Mouse (Mus musculus) hematopoietic stem cell, adult 5-6 weeks (primary cell): ENCODE data around the gene Rhobtb3. TPM values are rescaled to one million over a fixed set of nuclear protein-coding genes. Genes with fewer than 3 reads are reported as not detected.
A peak's percentile ranks its signal among the peaks of the same experiment; 100 is the strongest.
"Not testable (repeated sequence)": the region's sequence is repeated elsewhere in the genome, so short reads cannot be mapped to it uniquely, and the experiment has no call there.

Experiments used
- ATAC-seq, 2 experiments: fragments of 125-278 bp in 1 of 2; replicated peaks in 1 of 2; 2 replicates each; pipeline ENCODE4 v1.8.0; 2016 to 2017; ENCODE audit warnings: inconsistent platforms in 2 of 2, mild to moderate bottlenecking in 2 of 2, moderate number of reproducible peaks in 2 of 2, low read depth in 1 of 2, moderate TSS enrichment in 1 of 2; ENCODE audit not compliant: low FRiP score in 2 of 2, poor library complexity in 2 of 2, severe bottlenecking in 2 of 2, insufficient read depth in 1 of 2, low TSS enrichment in 1 of 2
- total RNA-seq: library from RNA; stranded (forward); fragments of 172-1452, 232-1000 nt; gene quantifications from 2 replicates; pipeline ENCODE4 v1.2.3, GENCODE M21; 2017

Gene Rhobtb3
- total RNA-seq, 1 experiment from 2014 or later: 31.5 TPM

DNA sequence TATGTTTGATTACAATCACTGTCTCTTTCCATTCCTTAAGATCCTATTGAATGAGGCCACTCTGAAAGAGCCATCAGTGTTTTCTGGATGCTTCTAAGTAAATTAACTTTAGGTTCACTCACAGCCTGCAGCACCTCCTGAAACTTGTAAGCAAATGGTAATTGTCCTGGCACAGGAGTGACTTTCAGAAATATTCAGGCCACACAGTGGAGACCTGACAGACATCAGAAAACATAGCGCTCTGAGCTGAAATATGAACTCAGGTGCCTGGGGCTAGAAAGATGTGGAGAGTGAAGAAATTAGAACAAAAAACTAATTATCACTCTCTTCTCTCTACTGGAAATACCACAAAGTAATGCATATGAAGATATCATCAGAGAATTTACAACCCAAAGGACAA is 10.4 kb downstream of the Rhobtb3 start:
- no peak for ATAC-seq

DNA sequence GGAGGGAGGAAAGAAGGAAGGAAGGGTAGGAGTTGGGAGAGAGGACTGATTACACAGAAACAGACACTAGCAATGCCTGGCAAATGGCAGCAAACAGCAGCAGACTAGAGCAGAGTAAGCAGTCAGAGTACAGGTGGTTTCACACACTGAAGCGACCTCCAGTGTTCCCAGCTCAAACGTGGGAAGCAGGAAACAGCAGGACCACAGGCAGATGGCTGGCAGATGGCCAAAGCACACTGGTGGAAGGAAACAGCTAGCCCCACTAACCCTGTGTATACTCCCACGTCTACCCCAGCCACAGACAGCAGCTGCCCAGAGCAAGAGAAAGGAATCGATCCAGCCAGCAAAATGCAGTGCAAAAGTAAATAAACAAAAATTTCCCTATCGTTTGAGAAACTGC is 12.7 kb downstream of the Rhobtb3 start:
- ATAC-seq: peak; percentile 75 to 90

DNA sequence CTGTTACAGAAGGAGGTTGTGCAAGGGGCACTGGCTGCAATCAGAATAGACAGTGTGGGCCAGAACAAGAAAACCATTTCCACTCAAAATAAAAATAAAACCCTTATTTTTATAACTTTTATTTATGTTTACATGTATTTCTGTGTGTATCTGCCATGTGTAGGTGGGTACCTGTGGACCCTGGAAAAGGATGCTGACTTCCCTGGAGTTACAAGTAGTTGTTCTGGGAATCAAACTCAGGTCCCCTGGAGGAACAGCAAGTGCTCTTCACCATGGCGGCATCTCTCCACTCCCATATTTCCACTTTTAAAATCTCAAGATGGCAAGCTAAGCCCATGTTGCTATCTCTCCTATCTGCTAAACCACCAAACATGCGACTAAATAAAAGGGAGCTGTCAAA is 13.1 kb downstream of the Rhobtb3 start:
- ATAC-seq: no peak

DNA sequence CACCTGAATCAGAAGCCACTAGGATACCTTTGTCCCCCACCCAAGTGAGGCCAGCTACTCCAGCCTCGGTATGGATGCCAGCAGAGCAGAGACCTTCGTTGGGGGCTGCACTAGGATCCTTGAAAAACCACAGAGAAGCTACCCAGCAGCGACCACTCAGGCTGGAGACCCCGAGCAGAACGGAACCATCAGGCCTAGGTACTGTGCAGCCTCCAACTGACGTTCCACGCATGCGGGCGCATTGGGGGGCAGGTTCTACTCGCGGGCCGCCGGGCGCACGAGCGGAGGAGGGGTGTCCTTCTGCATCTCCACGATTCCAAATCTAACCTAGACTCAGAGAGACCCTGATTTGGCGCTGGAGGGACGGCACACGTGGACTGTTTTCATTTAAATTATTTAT is 13.7 kb downstream of the Rhobtb3 start:
- no peak for ATAC-seq

DNA sequence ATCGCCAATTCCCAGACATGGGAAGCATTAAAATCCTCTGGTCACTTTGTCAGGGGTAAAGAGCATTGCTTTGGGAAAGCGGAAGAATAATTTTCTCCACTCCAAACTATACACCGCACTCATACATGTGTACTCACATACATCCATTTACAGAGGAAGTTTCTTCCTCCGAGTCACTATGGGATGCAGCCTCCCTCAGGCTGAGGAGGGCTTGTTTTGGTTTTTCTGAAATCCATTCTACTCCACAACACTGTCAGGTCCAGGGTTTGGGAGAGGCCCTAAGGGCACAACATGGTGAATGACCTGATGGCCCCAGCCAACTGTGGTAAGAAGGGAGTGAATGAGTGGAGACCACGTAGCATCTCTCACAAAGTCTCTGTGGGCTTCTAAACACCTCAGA is 14.7 kb downstream of the Rhobtb3 start:
- ATAC-seq: not testable (repeated sequence)

DNA sequence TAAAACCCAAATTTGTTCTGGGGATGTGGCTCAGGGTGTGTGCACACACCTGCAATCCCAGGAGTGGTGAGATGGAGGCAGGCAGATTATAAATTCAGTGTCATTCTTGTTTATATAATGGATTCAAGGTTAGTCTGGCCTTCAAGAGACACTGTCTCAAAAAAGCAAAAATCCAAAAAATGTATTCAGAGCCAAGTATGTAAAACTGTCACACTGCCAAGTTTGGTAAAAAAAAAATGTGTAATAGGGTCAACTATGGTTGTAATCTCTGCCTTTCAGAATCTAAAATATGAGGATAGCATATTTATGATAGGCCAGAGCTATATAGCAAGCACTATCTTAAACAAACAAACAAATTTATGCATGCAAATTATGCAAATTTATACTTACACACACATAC is 15.8 kb downstream of the Rhobtb3 start:
- no peak for ATAC-seq

DNA sequence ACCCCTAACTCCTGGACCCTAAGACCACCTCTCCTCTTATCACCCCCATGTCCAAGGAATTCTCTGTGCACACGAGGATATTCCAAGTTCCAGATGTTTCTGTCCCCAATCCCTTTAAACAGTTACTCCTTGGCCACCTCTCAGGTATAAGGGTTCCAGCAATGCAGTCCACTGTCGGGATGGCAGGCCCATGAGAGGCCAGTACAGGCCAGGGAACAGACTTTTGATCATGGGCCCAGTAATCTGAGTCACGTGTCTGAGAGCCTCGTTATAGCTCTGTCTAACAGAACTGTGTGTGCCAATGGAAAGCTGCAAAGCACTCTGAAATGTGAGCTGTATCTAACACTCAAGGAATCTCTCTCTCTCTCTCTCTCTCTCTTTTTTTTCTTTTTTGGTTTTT is 29.6 kb downstream of the Rhobtb3 start:
- ATAC-seq: no peak

DNA sequence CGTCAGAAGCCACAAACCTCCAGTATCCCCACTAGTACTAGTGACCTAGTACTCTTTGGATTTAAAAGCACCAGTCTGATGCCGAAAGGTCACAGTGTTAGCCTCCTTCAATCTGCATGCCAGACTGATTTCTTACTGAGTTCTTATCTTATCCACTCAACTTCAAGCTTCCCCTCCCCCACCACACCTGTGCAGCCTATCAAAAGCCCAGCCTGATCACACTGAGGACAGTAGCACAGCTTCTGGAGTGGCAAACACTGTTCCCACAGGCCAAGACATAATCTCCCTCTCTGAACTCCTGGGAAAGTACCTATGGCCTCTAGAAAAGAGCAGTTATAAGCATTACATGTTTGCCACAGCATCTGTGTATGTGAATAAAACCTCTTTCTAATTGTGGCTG is 35.5 kb downstream of the Rhobtb3 start:
- no peak for ATAC-seq

DNA sequence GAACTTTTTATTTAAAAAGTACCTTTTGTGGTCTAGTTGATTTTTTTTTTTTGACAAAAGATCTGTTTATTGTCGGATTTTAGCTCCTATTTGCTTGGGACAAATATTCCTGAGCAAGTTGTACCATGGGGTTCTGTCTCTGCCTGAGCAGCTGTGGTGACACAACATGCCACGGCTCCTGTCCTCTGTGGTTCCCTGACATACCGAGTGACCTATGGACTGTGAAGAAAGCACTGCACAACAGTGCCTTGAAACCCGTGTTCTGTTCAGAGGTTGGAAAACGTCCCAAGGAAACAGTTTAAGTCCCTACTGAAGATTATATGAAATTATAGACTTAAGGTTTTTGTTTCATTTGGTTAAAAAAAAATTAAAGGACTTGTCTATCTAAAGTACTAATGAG is 36.6 kb downstream of the Rhobtb3 start:
- no peak for ATAC-seq

DNA sequence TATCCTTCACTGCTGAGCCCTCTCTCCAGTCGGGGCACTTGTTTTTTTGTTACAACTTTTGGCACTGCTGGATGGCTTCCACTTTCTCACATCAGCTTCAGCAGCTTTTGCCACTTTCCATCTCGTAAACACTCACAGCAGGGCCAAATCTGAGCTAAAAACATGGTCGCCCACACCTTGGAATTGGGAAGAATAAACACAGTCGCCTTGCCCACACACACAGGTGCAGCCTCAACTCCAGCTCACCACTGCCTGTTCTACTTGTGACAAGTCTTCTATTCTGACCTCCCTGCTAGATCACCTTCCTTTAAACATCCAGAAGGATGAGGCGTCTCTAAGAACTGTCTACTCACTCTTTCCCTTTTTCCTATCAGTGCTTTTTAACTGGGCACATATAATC is 39.1 kb downstream of the Rhobtb3 start:
- no peak for ATAC-seq

DNA sequence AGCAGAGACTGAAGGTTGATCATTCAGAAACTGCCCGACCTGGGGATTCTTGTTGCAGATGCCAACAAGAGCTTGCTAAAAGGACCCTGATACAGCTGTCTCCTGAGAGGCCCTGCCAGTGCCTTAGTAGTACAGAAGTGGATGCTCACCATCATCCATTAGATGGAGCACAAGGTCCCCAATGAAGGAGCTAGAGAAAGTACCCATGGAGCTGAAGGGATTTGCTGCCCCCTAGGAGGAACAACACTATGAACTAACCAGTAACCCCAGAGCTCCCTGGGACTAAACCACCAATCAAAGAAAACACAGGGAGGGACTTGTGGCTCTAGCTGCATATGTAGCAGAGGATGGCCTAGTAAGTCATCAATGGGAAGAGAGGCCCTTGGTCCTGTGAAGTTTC is 42.8 kb downstream of the Rhobtb3 start:
- not testable (repeated sequence) for ATAC-seq

DNA sequence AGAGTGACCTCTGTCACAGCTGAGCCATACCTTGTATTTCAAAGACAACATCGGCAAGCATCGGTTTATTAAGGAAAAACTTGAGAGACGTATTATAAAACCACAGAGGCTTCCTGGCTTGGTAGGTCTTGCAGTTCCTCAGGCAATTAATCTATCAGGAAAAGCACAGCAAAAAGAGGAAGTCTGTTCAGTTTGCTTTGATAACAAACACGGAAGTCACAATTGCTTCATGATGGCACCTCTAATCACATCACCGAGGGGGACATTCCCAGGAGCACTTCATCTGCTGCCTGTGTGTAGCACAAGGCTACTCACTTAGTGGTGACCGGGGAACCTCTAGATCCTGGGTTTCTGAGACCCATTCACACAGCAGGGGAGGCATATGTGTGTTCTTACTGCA is 50.8 kb downstream of the Rhobtb3 start:
- ATAC-seq: peak; percentile 98

DNA sequence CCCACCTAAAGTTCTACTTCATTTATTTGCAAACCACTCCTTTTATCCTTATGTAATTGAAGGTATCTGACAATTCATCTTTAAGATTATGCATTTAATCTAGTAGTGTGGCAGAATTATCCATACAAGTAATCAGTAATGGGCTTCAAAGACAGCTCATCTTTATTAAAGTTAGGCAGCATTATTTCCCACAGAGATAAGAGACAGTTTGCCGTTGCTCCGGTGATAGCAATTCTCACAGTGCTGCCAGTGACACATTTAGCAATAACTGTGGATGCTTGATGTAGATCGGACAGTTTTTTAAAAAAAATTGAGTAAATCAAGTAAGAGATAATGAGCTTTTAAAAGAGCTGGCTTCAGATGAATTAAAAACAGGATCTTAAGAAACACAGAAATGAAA is 51.4 kb downstream of the Rhobtb3 start:
- ATAC-seq: no peak

DNA sequence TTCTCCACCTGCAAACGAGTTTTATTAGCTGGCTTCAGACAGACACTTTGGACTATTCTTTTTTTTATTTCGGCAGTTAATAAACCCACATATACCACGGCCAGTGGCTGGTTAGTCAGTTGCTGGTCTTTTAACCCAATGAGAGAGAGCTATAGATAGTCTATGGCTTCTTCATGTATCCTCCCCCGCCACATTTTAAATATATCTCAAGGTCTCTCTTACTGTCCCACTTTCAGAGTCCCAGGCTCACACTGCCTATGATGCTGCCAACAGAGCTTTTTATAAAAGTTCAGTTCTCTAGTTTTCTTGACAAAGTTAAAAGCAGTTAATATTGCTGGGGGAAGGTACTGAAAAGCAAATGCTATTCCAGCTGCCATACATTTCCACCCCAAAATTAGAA is 51.9 kb downstream of the Rhobtb3 start:
- ATAC-seq: no peak

DNA sequence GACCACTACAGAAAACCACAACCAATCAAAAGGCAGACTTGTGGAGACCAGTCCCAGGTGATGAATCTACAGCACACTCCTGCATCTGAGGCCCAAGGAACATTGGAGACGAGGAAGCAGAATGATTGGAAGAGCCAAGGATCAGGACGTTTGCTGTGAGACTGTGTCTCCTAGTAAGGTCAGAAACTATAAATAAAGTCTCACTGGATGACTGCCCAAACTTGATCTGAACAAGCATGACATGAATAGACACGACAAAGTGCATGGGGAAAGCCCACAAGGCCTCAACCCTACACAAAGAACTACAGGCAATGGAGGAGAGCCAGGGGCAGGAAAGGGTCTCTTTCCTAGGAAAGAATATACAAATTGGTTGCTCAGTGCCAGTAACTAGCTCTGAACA is 59.9 kb downstream of the Rhobtb3 start:
- no peak for ATAC-seq

DNA sequence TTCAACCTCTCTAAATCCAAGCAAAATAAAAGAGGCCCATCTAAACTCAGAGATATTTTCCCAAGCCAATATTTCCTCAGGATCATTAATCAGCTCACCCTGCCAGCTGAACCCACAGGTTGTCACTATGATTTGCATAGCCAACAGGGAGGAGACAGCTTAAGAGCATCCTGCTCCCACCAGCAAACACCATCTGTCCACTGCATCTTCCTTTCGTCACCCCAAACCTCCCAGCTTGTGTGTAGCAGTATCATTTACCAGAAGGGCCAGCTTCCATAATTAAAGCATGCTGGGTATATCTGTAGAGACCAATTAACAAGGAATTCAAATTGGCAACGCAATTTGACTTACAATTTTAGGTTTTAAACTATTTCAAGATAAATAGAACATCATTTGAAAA is 63.2 kb downstream of the Rhobtb3 start:
- no peak for ATAC-seq

DNA sequence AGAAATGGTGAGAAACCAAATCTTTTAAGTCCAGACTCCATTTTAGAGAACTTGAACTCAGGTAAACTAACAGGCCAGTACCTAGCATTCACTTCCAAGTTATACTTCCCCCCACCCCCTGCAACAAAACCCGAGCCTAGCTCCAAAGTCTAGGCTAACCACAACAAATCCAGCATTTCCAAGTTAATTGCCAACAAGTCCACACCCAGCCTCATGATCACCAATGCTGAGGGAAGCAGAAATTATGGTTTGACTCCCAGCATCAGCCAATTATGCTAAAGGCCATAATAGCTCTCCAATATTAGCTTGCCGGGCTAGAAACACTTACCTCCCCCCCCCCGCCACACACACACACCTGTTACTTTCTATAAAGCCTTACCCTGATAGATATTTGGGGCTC is 64.0 kb downstream of the Rhobtb3 start:
- no peak for ATAC-seq

DNA sequence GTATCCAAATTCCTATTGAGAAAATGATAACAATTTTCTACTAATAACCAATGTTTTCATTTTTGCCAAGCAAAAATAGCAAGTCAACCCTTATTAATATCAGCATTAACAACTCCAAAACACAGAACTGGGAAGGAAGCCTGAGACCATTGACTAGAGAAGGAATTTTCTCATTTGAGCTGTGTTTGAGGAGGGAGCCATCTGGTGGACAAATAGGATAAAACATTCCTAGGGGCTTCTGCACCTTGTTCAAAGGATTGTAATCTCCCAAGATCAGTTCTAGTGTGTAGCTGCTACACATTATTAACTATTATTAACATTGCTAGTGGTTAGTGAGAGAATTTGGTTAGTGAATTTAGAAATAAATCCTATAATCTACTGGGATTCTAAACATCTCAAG is 65.8 kb downstream of the Rhobtb3 start:
- ATAC-seq: peak; percentile 60 to 72; a peak in 2 of 4 replicates

DNA sequence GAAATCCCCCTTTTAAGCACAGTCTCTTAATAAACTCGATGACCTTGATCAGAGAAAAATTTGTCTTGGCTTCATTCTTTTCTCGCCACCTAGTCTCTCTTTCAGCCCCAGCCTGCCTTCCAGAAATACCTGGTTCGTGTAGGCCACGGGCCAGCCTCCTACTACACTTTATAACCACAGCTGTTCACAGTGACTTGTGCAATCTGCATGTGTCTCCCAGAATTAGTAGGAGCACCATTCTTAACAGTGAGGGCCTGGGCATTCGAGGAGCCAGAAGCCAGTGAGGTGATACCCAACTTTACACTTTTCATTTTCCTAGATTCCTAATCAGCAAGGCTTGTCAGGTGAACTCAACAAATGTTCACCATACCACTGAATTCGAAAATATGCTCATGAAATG is 67.1 kb downstream of the Rhobtb3 start:
- ATAC-seq: no peak

DNA sequence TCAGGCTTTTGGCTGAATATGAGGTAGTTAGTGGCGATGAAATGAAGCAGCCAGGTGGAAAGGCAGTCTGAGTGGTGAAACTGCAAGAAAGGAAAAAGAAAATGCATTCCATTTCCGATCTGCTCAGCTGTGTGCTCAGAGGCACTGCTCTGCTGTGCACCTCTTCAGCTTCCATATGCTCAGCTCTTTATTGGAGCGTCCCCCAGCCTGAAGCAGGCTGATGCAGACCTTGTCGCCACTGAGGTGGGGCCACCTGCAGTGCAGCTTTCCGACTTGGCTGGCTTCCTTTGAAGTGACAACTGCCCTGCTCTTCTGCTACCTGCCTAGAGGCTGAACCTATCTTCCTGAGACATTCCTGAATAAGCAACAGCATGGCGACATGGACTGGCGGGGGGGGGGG is 67.5 kb downstream of the Rhobtb3 start:
- not testable (repeated sequence) for ATAC-seq
